Mouse (Mus musculus) limb, embryonic 12.5 days (tissue): Measurements from ENCODE around the gene Olfr97. TPM values are rescaled to one million over a fixed set of nuclear protein-coding genes. Genes with fewer than 3 reads are reported as not detected.

ENCODE experiments used
- ATAC-seq: fragments of 200-750 bp; cut with Nextera tagmentation; 2 replicates; pipeline ENCODE4 v1.8.0; 2017; ENCODE audit warnings: low read depth, moderate TSS enrichment; ENCODE audit not compliant: insufficient number of reproducible peaks, insufficient read depth, low FRiP score, low TSS enrichment
- H3K27ac ChIP-seq: fragments of 300-500 bp; sonication (generic); 2 replicates; pipeline ENCODE4 v1.5.1; 2016; ENCODE audit warnings: mild to moderate bottlenecking, moderate library complexity
- H3K27me3 ChIP-seq: fragments of 300-500 bp; sonication (generic); 2 replicates; pipeline ENCODE4 v1.6.1; 2016; ENCODE audit warnings: mild to moderate bottlenecking, moderate library complexity
- H3K36me3 ChIP-seq: fragments of 300-500 bp; sonication (generic); 2 replicates; pipeline ENCODE4 v1.6.1; 2016; ENCODE audit warnings: mild to moderate bottlenecking, moderate library complexity
- H3K4me1 ChIP-seq: fragments of 300-500 bp; sonication (generic); replicated peaks from 2 replicates; pipeline ENCODE4 v1.6.1; 2016
- H3K4me2 ChIP-seq: fragments of 300-500 bp; sonication (generic); 2 replicates; pipeline ENCODE4 v1.6.1; 2016; ENCODE audit warnings: mild to moderate bottlenecking, moderate library complexity
- H3K4me3 ChIP-seq: fragments of 300-500 bp; sonication (generic); replicated peaks from 2 replicates; pipeline ENCODE4 v1.5.1; 2016; ENCODE audit warnings: mild to moderate bottlenecking
- H3K9ac ChIP-seq: fragments of 300-500 bp; sonication (generic); replicated peaks from 2 replicates; pipeline ENCODE4 v1.6.1; 2016; ENCODE audit warnings: mild to moderate bottlenecking, moderate library complexity
- H3K9me3 ChIP-seq: fragments of 300-500 bp; sonication (generic); 2 replicates; pipeline ENCODE4 v1.6.1; 2016; ENCODE audit warnings: mild to moderate bottlenecking, moderate library complexity
- WGBS: fragments of 180-500 bp; shearing (Covaris S2); methylation state at CpG from one replicate; pipeline ENCODE4 v1.1.7; 2016; 5-methylcytosine and 5-hydroxymethylcytosine counted together
- polyA plus RNA-seq: library from polyadenylated mRNA; unstranded; fragments of >200 nt; fragmentation: Nextera tagmentation; extraction: Ambion mirVana; gene quantifications from 2 replicates; pipeline ENCODE4 v1.2.1, GENCODE M21; 2016

The Olfr97 gene
- polyA plus RNA-seq, 1 experiment from 2014 or later = not detected

DNA sequence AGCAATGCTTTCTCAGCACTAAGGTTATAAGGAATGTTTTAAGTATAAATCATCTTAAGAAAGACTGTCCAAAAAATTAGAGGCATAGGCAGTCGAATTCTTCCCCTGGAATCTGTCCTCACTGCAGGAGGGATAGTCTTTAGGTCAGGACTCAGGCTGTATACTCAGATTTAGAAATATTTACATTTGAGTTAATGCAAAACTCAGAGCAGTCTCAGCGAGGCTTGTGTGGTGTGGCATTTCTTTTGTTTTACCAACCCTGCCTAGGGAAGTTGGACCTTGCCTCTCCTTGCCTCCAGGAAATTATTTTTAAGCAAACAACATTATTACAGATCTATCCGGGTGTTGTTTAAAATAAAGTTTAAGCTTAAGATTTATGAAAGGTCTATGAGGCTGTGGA, 5.1 kb upstream of the Olfr97 start:
- no peaks in the 10 kb centered on the region for H3K4me1 ChIP-seq
- H3K36me3 ChIP-seq = no peaks in the 10 kb centered on the region
- ATAC-seq = no peak
- H3K27ac ChIP-seq = no peak overlapping the region
- 64% methylated on average over 3 of the region's 3 CpGs for WGBS
- H3K9me3 ChIP-seq = no peaks in the 10 kb centered on the region
- no peak overlapping the region for H3K4me3 ChIP-seq
- H3K27me3 ChIP-seq = no peaks in the 10 kb centered on the region
- no peak overlapping the region for H3K9ac ChIP-seq
- no peak overlapping the region for H3K4me2 ChIP-seq

DNA sequence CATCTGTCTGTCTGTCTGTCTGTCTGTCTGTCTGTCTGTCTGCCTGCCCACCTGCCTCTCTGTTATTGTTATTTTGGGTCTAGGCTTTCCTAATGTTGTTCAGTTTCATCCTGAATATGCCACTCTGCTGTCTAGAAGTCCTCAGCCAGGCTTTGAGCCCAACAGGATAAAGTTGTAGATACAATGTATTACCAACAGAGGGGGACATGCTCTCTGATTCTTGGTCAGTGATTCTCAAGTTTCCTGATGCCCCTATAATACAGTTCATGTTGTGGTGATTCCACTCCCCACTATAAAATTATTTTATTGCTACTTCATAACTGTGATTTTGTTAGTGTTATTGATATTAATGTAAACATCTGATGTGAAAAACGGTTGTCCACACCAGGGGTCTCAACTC, 15.3 kb downstream of the Olfr97 start:
- peaks cover 9% of the 10 kb centered on the region; the same call in 1 of the 2 replicates for H3K9me3 ChIP-seq
- H3K4me1 ChIP-seq = no peaks in the 10 kb centered on the region
- no peaks in the 10 kb centered on the region for H3K27me3 ChIP-seq
- H3K36me3 ChIP-seq = no peaks in the 10 kb centered on the region
- no peak overlapping the region for H3K9ac ChIP-seq
- ATAC-seq = no peak
- H3K27ac ChIP-seq = no peak overlapping the region
- 19% methylated on average over 1 of the region's 1 CpGs for WGBS
- H3K4me2 ChIP-seq = no peak overlapping the region
- H3K4me3 ChIP-seq = no peak overlapping the region

DNA sequence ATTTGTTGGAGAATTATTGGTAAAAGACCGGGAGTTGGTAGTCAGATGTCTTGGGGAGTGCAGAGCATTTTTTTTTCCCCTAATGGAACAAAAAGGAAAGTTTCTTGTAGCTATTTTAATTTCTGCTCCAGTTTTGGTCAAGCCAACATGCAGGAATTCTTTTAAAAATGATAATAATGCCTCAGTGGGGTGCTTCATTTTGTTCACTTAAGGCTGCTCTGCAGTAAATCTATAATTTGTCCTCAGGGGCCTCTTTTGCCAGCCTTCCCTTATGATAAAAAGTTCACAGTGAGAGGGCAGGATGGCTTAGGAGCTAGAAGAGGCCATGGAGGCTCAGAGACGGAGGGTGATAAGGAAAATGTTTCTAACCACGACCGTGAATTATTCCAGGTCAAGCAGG, 17.3 kb downstream of the Olfr97 start, which contains the start of gene Olfr96:
TSS of gene Olfr96 (plus strand) at position 301 of the 400 bp plus-strand sequence.
- no peak within 1 kb of the TSS for H3K27ac ChIP-seq
- ATAC-seq = no peak
- no peaks in the 10 kb centered on the region for H3K4me1 ChIP-seq
- WGBS = 64% methylated on average over 4 of the region's 4 CpGs
- H3K4me2 ChIP-seq = no peak within 1 kb of the TSS
- no peak within 1 kb of the TSS for H3K4me3 ChIP-seq
- H3K36me3 ChIP-seq = no peaks in the 10 kb centered on the region
- peaks cover 14% of the 10 kb centered on the region; the same call in 1 of the 2 replicates for H3K9me3 ChIP-seq
- H3K27me3 ChIP-seq = no peaks in the 10 kb centered on the region
- no peak within 1 kb of the TSS for H3K9ac ChIP-seq

DNA sequence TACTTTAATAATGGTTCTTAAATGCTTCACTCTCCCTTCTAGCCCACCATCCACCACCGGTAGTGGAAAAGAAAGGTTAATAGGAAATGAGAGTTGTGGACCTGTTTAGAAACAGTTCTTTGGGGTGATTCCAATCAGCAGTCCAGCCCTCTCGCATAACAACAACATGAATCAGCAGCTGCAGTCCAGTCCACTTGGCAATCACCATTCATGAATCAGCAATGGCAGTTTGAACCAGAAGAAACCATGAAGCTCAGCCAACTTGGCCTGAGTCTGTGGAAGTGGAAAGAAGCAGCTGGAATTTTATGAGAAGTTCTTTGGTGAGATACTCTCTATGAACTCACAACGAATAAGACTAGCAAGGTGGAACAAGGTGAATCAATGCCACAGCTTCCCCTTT, 18.6 kb downstream of the Olfr97 start:
- Histone ChIP-seq H3K4me1 (no peaks in the 10 kb centered on the region), H3K4me3 (no peak overlapping the region), H3K9me3 (peaks cover 14% of the 10 kb centered on the region; the same call in 1 of the 2 replicates), H3K27me3 (no peaks in the 10 kb centered on the region; the same call in 1 of the 2 replicates), H3K4me2 (no peak overlapping the region), H3K9ac (no peak overlapping the region), H3K36me3 (no peaks in the 10 kb centered on the region), H3K27ac (no peak overlapping the region)
- WGBS = 89% methylated on average over 3 of the region's 3 CpGs
- ATAC-seq = no peak

DNA sequence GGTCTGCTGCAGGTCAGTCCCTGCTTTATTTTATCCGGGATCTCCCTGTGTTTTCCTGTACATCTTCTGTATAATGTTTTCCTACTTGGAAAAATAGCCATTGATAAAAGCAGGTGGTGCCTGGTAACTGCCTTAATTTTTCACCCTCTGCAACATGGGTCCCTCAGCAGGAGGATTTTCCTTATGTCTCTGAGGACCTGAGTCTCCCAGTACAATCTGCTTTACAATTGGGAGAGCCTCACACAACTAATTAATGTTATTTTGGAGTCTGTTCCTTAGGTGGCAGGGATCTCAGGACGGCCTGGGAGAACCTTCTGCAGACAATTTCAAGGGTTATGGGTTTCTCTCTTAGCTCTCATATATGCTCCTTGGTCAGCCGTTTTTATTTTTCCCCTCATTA, 24.1 kb downstream of the Olfr97 start, which contains the start of gene Olfr95:
TSS of gene Olfr95 (minus strand) at position 101 of the 400 bp plus-strand sequence.
- H3K27ac ChIP-seq = no peak within 1 kb of the TSS
- H3K4me2 ChIP-seq = no peak within 1 kb of the TSS

DNA sequence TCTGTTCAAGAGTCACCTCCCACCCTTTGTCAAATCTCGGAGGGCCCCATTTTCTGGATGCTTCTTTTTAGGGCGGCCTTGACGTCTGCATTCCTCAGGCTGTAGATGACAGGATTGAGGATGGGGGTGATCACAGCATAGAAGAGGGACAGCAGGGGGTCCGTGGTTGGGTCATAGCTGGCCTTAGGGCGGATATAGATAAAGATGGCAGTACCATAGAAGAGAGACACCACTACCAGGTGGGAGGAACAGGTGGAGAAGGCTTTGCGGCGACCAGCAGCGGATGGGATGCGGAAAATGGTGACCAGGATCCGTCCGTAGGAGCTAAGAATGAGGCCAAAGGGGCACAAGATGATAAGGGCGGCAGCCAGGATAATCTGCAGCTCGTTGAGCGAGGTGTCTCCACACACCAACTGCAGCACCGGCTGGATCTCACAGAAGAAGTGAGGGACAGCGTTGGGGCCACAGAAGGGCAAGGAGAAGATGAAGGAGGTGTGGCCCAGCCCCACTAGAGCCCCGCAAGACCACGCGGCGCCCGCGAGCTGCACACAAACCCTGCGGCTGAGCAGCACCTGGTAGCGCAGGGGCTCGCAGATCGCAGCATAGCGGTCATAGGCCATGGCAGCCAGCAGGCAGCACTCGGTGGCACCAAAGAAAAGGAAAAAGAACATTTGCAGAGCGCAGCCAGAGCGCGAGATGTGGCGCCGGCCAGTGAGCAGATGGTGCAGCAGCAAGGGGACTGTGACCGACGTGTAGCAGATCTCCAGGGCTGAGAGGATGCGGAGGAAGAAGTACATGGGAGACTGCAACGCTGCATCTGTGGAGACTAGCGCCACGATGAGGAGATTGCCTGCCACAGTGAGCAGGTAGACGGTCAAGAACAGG, 26.0 kb downstream of the Olfr97 start:
- H3K4me3 ChIP-seq = peak overlapping the region; percentile 26

More for the DNA sequence above, 24.1 kb downstream of the Olfr97 start, which contains the start of gene Olfr95:
- WGBS = 71% methylated on average over 3 of the region's 3 CpGs
- Histone ChIP-seq H3K27me3 (peaks cover 25% of the 10 kb centered on the region), H3K9ac (no peak within 1 kb of the TSS), H3K4me3 (no peak within 1 kb of the TSS), H3K9me3 (peaks cover 13% of the 10 kb centered on the region; the same call in 1 of the 2 replicates), H3K36me3 (no peaks in the 10 kb centered on the region), H3K4me1 (peaks cover 3% of the 10 kb centered on the region; the same call in 1 of the 2 replicates)
- ATAC-seq = no peak

DNA sequence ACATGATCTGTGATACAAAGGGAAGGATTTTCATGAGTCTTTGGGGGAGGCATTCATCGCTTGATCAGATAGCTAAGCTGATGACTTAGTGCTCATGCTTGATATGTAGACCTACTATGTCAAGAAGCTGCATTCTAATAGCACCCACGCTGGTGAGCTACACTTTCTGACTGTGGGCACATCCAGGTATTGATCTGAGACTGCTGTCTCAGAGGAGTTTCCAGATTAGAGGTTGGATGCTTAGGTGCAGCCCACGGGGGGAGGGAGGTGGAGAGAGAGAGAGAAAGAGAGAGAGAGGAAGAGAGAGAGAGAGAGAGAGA, 33.3 kb downstream of the Olfr97 start:
- 38% methylated on average over 3 of the region's 3 CpGs for WGBS
- Histone ChIP-seq H3K4me2 (no peak overlapping the region), H3K9me3 (no peaks in the 10 kb centered on the region), H3K36me3 (no peaks in the 10 kb centered on the region), H3K27ac (no peak overlapping the region), H3K4me3 (no peak overlapping the region), H3K9ac (no peak overlapping the region), H3K4me1 (no peaks in the 10 kb centered on the region), H3K27me3 (0 out of 2 replicates have a peak, but pooled peaks cover 3% of the 10 kb centered on the region)
- ATAC-seq = no peak

More for the DNA sequence above, 26.0 kb downstream of the Olfr97 start:
- peaks cover 25% of the 10 kb centered on the region for H3K27me3 ChIP-seq
- 19% methylated on average over 40 of the region's 40 CpGs for WGBS
- no peaks in the 10 kb centered on the region for H3K36me3 ChIP-seq
- peaks cover 3% of the 10 kb centered on the region; the same call in 1 of the 2 replicates for H3K4me1 ChIP-seq
- peak overlapping the region; percentile 50 for H3K4me2 ChIP-seq
- no peak overlapping the region for H3K27ac ChIP-seq
- H3K9me3 ChIP-seq = no peaks in the 10 kb centered on the region
- no peak for ATAC-seq
- peak overlapping the region; percentile 45; the same call in 1 of the 2 replicates for H3K9ac ChIP-seq

DNA sequence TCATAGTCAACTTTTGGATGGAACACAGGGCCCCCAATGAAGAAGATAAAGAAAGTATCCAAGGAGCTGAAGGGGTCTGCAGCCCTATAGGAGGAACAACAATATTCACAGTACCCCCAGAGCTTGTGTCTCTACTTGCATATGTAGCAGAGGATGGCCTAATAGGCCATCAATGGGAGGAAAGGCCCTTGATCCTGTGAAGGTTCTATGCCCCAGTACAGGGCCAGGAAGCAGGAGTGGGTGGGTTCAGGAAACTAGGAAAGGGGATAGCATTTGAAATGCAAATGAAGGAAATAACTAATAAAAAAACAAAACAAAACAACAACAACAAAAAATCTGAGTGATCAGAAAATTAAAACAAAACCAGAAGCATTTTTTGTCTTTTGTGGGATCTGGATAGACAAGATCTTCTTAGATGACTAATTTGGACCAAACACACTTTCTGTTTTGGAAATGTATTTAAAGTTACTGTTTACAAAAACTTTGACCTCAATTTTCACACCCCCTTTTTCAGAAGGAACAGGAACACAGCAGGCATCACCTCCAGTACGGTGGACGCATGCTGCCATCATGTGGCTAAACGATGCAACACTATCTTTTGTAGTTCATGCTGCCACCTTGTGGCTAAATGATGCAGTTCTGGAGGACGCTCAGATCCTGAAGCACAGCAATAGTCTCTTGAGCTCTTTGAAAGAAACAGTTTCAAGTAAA, 33.8 kb downstream of the Olfr97 start:
- Histone ChIP-seq H3K4me1 (no peaks in the 10 kb centered on the region), H3K27ac (no peak overlapping the region), H3K4me3 (no peak overlapping the region), H3K4me2 (no peak overlapping the region), H3K27me3 (peaks cover 6% of the 10 kb centered on the region), H3K36me3 (no peaks in the 10 kb centered on the region), H3K9me3 (no peaks in the 10 kb centered on the region), H3K9ac (no peak overlapping the region)
- 0% methylated on average over 4 of the region's 4 CpGs for WGBS
- no peak for ATAC-seq

DNA sequence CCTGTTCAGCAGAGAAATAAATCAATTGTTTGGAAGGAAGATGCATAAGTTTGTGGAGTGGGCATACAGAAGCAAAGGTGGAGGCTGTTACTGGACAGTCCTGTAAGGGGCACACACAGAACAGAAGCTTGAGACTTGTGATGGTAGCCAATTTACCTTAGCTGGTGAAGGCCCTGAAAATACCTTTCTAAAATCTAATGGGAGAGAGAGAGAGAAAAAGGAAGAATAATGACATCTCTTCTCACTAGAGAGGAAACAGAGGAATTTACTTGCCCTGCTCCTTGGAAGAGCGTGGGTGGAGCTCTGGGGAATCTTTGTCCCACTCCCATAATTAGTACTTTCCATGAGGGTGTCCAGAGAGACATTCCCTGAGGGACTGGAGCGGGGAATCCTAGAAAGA, 36.2 kb downstream of the Olfr97 start, which contains the start of gene Olfr94:
TSS of gene Olfr94 (minus strand) at position 101 of the 400 bp plus-strand sequence.
- H3K4me3 ChIP-seq = no peak within 1 kb of the TSS
- peaks cover 30% of the 10 kb centered on the region for H3K27me3 ChIP-seq
- H3K9ac ChIP-seq = no peak within 1 kb of the TSS
- no peak within 1 kb of the TSS for H3K27ac ChIP-seq
- H3K9me3 ChIP-seq = no peaks in the 10 kb centered on the region
- H3K36me3 ChIP-seq = no peaks in the 10 kb centered on the region
- ATAC-seq = no peak
- WGBS = 74% methylated on average over 2 of the region's 2 CpGs
- H3K4me1 ChIP-seq = no peaks in the 10 kb centered on the region
- H3K4me2 ChIP-seq = no peak within 1 kb of the TSS

DNA sequence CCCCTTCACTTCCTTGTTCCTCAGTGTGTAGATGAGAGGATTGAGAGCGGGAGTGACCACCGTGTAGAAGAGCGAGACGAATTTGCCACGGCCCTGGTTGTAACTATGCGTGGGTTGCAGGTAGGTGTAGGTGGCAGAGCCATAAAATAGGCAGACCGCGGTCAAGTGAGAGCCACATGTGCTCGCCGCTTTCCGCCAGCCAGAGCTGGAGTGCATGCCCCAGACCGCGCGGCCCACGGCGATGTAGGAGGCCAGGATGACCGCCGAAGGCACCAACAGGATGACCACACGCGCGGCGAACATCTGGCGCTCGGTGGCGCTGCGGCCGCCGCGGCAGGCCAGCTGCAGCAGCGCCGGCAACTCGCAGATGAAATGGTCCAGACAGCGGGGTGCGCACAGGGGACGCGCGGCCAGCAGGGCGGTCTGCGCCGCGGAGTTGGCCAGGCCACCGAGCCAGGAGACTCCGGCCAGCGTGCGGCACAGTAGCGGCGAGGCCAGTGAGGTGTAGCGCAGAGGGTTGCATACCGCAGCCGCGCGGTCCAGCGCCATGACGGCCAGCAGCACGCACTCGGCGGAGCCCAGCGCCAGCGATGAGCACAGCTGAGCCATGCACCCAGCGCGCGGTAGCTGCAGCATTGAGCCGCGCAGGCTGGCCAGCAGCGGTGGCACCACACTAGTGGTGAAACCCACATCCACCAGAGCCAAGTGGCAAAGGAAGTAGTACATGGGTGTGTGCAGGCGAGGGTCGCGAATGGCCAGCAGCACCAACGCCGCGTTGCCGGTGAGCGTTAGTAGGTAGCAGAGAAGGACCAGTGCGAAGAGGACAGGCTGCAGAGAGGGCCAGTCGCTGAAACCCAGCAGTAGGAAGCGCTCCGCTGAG, 40.0 kb downstream of the Olfr97 start:
- H3K4me3 ChIP-seq = peak overlapping the region; percentile 62
- no peaks in the 10 kb centered on the region for H3K36me3 ChIP-seq
- ATAC-seq = peak; percentile 86
- peaks cover 34% of the 10 kb centered on the region for H3K27me3 ChIP-seq
- peak overlapping the region; percentile 60 for H3K9ac ChIP-seq
- no peaks in the 10 kb centered on the region for H3K9me3 ChIP-seq
- WGBS = under 1% methylated on average over 77 of the region's 77 CpGs
- no peaks in the 10 kb centered on the region for H3K4me1 ChIP-seq
- peak overlapping the region; percentile 96 for H3K4me2 ChIP-seq
- H3K27ac ChIP-seq = no peak overlapping the region
